Mouse (Mus musculus) intestine, embryonic 16.5 days (tissue): ENCODE measurements around the gene Dst. TPM values are rescaled to one million over a fixed set of nuclear protein-coding genes. Genes with fewer than 3 reads are reported as not detected.
A peak's percentile ranks its signal among the peaks of the same experiment; 100 is the strongest.

Experiments
- ATAC-seq: fragments of 200-750 bp; cut with Nextera tagmentation; 2 replicates; pipeline ENCODE4 v1.8.0; 2017; ENCODE audit warnings: moderate TSS enrichment, moderate library complexity
- H3K27ac ChIP-seq: fragments of 300-500 bp; sonication (generic); 2 replicates; pipeline ENCODE4 v1.5.1; 2014; ENCODE audit warnings: mild to moderate bottlenecking, low read length
- H3K27me3 ChIP-seq: fragments of 300-500 bp; sonication (generic); replicated peaks from 2 replicates; pipeline ENCODE4 v1.6.1; 2014; ENCODE audit warnings: low read length, control low read depth, mixed read lengths; ENCODE audit not compliant: control insufficient read depth, insufficient read depth
- H3K36me3 ChIP-seq: fragments of 300-500 bp; sonication (generic); 2 replicates; pipeline ENCODE4 v1.6.1; 2014; ENCODE audit warnings: low read length, control low read depth; ENCODE audit not compliant: control insufficient read depth, insufficient read depth
- H3K4me1 ChIP-seq: fragments of 300-500 bp; sonication (generic); 2 replicates; pipeline ENCODE4 v1.6.1; 2014; ENCODE audit warnings: low read length, control low read depth, mixed read lengths; ENCODE audit not compliant: control insufficient read depth, insufficient read depth
- H3K4me2 ChIP-seq: fragments of 300-500 bp; sonication (generic); 2 replicates; pipeline ENCODE4 v1.6.1; 2014; ENCODE audit warnings: low read depth, low read length, control low read depth
- H3K4me3 ChIP-seq: fragments of 300-500 bp; sonication (generic); 2 replicates; pipeline ENCODE4 v1.5.1; 2014; ENCODE audit warnings: mild to moderate bottlenecking, low read length
- H3K9ac ChIP-seq: fragments of 300-500 bp; sonication (generic); 2 replicates; pipeline ENCODE4 v1.6.1; 2014; ENCODE audit warnings: low read depth, low read length
- H3K9me3 ChIP-seq: fragments of 300-500 bp; sonication (generic); 2 replicates; pipeline ENCODE4 v1.6.1; 2016; ENCODE audit warnings: low read length, control low read depth; ENCODE audit not compliant: control insufficient read depth
- WGBS: fragments of 180-500 bp; shearing (Covaris S2); extraction: QIAGEN DNeasy Blood & Tissue Kit; methylation state at CpG from one replicate; pipeline ENCODE4 v1.1.7; 2014; 5-methylcytosine and 5-hydroxymethylcytosine counted together
- polyA plus RNA-seq: library from polyadenylated mRNA; unstranded; fragments of >200 nt; fragmentation: Nextera tagmentation; extraction: Ambion mirVana; gene quantifications from 2 replicates; pipeline ENCODE4 v1.2.1, GENCODE M21; 2015

Dst gene
- polyA plus RNA-seq, 1 experiment from 2014 or later, result 15.1 TPM

- H3K27me3 ChIP-seq, result no peaks in the 10 kb centered on the region
- no peaks in the 10 kb centered on the region for H3K4me1 ChIP-seq
- WGBS, result 34% methylated on average over 5 of the region's 5 CpGs
- H3K9ac ChIP-seq, result no peak overlapping the region
- 0 out of 2 replicates have a peak, but pooled peaks have one; percentile 16 for ATAC-seq
- no peaks in the 10 kb centered on the region for H3K9me3 ChIP-seq
- H3K36me3 ChIP-seq, result no peaks in the 10 kb centered on the region
- H3K4me3 ChIP-seq, result no peak overlapping the region
- H3K27ac ChIP-seq, result no peak overlapping the region
- no peak overlapping the region for H3K4me2 ChIP-seq
These were observed 56.6 kb downstream of the Dst start for GRCm38 (mm10) chr1:33964643-33965042.

GRCm38 (mm10) chr1:33965824-33966223 is 57.8 kb downstream of the Dst start:
- Histone ChIP-seq H3K27ac (no peak overlapping the region), H3K4me1 (no peaks in the 10 kb centered on the region), H3K36me3 (no peaks in the 10 kb centered on the region), H3K4me2 (no peak overlapping the region), H3K9me3 (no peaks in the 10 kb centered on the region), H3K27me3 (no peaks in the 10 kb centered on the region), H3K9ac (no peak overlapping the region), H3K4me3 (no peak overlapping the region)
- ATAC-seq, result no peak
- WGBS, result 83% methylated on average over 4 of the region's 4 CpGs

- Histone ChIP-seq H3K9me3 (no peaks in the 10 kb centered on the region), H3K27ac (no peak overlapping the region), H3K36me3 (no peaks in the 10 kb centered on the region), H3K27me3 (no peaks in the 10 kb centered on the region), H3K4me3 (no peak overlapping the region), H3K4me1 (no peaks in the 10 kb centered on the region), H3K4me2 (no peak overlapping the region), H3K9ac (no peak overlapping the region)
- 27% methylated on average over 6 of the region's 6 CpGs for WGBS
- no peak for ATAC-seq
These were observed 58.3 kb downstream of the Dst start for GRCm38 (mm10) chr1:33966328-33966727.

GRCm38 (mm10) chr1:33967206-33967605 is 59.2 kb downstream of the Dst start:
- no peak overlapping the region for H3K4me2 ChIP-seq
- H3K4me3 ChIP-seq, result no peak overlapping the region
- WGBS, result 83% methylated on average over 4 of the region's 4 CpGs
- no peaks in the 10 kb centered on the region for H3K9me3 ChIP-seq
- no peaks in the 10 kb centered on the region for H3K27me3 ChIP-seq
- H3K27ac ChIP-seq, result no peak overlapping the region
- no peaks in the 10 kb centered on the region for H3K36me3 ChIP-seq
- ATAC-seq, result no peak
- no peaks in the 10 kb centered on the region for H3K4me1 ChIP-seq
- no peak overlapping the region for H3K9ac ChIP-seq

- no peak for ATAC-seq
- no peaks in the 10 kb centered on the region for H3K27me3 ChIP-seq
- no peaks in the 10 kb centered on the region for H3K36me3 ChIP-seq
- H3K9me3 ChIP-seq, result no peaks in the 10 kb centered on the region
- WGBS, result 41% methylated on average over 2 of the region's 2 CpGs
- no peaks in the 10 kb centered on the region for H3K4me1 ChIP-seq
- no peak overlapping the region for H3K4me2 ChIP-seq
- H3K4me3 ChIP-seq, result no peak overlapping the region
- H3K9ac ChIP-seq, result no peak overlapping the region
- no peak overlapping the region for H3K27ac ChIP-seq
These were observed 61.9 kb downstream of the Dst start for GRCm38 (mm10) chr1:33969910-33970309.

GRCm38 (mm10) chr1:33974401-33974800 is 66.4 kb downstream of the Dst start:
- H3K9me3 ChIP-seq, result no peaks in the 10 kb centered on the region
- no peaks in the 10 kb centered on the region for H3K36me3 ChIP-seq
- H3K9ac ChIP-seq, result no peak overlapping the region
- no peak overlapping the region for H3K4me2 ChIP-seq
- WGBS, result 81% methylated on average over 11 of the region's 11 CpGs
- H3K27ac ChIP-seq, result no peak overlapping the region
- no peaks in the 10 kb centered on the region for H3K4me1 ChIP-seq
- H3K27me3 ChIP-seq, result no peaks in the 10 kb centered on the region
- no peak overlapping the region for H3K4me3 ChIP-seq
- no peak for ATAC-seq

GRCm38 (mm10) chr1:33975333-33975732 is 67.3 kb downstream of the Dst start:
- H3K9ac ChIP-seq, result no peak overlapping the region
- H3K27ac ChIP-seq, result no peak overlapping the region
- H3K4me3 ChIP-seq, result no peak overlapping the region
- no peaks in the 10 kb centered on the region for H3K9me3 ChIP-seq
- no peak overlapping the region for H3K4me2 ChIP-seq
- ATAC-seq, result no peak
- H3K36me3 ChIP-seq, result no peaks in the 10 kb centered on the region
- WGBS, result 66% methylated on average over 4 of the region's 4 CpGs
- H3K4me1 ChIP-seq, result no peaks in the 10 kb centered on the region
- H3K27me3 ChIP-seq, result no peaks in the 10 kb centered on the region

- WGBS, result 84% methylated on average over 6 of the region's 6 CpGs
These were observed 69.8 kb downstream of the Dst start for GRCm38 (mm10) chr1:33977832-33978231.

GRCm38 (mm10) chr1:33980420-33980819 is 72.4 kb downstream of the Dst start:
- H3K4me1 ChIP-seq, result no peaks in the 10 kb centered on the region
- no peaks in the 10 kb centered on the region for H3K36me3 ChIP-seq
- no peak overlapping the region for H3K4me3 ChIP-seq
- no peak overlapping the region for H3K4me2 ChIP-seq
- WGBS, result 86% methylated on average over 12 of the region's 12 CpGs
- ATAC-seq, result no peak
- H3K27me3 ChIP-seq, result no peaks in the 10 kb centered on the region
- no peak overlapping the region for H3K27ac ChIP-seq
- H3K9ac ChIP-seq, result no peak overlapping the region
- no peaks in the 10 kb centered on the region for H3K9me3 ChIP-seq

More at GRCm38 (mm10) chr1:33977832-33978231, 69.8 kb downstream of the Dst start:
- H3K4me2 ChIP-seq, result no peak overlapping the region
- no peak overlapping the region for H3K4me3 ChIP-seq
- no peaks in the 10 kb centered on the region for H3K27me3 ChIP-seq
- H3K9me3 ChIP-seq, result no peaks in the 10 kb centered on the region
- H3K36me3 ChIP-seq, result no peaks in the 10 kb centered on the region
- ATAC-seq, result no peak
- no peak overlapping the region for H3K9ac ChIP-seq
- H3K4me1 ChIP-seq, result no peaks in the 10 kb centered on the region
- H3K27ac ChIP-seq, result no peak overlapping the region

GRCm38 (mm10) chr1:33989643-33990042 is 81.6 kb downstream of the Dst start:
- Histone ChIP-seq H3K4me2 (no peak overlapping the region), H3K4me3 (no peak overlapping the region), H3K9ac (no peak overlapping the region), H3K4me1 (no peaks in the 10 kb centered on the region), H3K27ac (no peak overlapping the region), H3K27me3 (no peaks in the 10 kb centered on the region), H3K9me3 (no peaks in the 10 kb centered on the region), H3K36me3 (no peaks in the 10 kb centered on the region)
- ATAC-seq, result no peak
- 79% methylated on average over 13 of the region's 13 CpGs for WGBS
